Mouse (Mus musculus) spleen, adult 2 months (tissue): Measurements from ENCODE around the gene Ipo4.

Source experiments
- CTCF ChIP-seq: fragments of 200-500 bp; IDR thresholded peaks from 2 replicates; pipeline ENCODE4 v1.5.1; 2011; ENCODE audit warnings: mild to moderate bottlenecking, inconsistent platforms; ENCODE audit not compliant: insufficient read depth, insufficient read length, insufficient replicate concordance; ENCODE audit errors: extremely low read depth
- POLR2A ChIP-seq: fragments of 200-500 bp; IDR thresholded peaks from 2 replicates; pipeline ENCODE4 v1.6.1; 2011; ENCODE audit warnings: low read depth, low read length, inconsistent platforms

DNA sequence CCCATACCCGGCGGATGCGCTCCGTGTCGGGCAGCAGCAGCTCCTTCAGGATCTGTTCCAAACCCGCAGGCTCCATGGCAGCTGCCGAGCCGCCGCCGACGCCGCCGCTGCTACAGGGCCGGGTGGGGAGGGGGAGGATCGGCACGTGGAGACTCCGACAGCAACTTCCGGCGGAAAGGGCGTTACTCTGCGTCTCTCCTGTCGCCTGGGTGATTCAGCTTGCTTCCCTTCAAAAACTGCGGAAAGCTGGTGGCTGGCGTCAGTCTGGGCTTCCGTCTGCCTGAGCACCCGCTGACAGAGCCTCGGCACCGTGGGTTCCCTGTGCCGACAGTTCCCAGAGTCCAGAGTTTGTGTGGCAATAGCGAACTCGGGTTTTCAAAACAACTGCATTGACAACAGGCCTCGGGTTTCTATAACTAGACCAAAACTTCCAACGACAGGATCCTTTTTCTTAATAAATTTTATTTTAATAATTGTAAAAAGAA lies at the start of gene Ipo4:
- TF ChIP-seq CTCF (no peak), POLR2A (no peak; the same call in 1 of the 2 replicates)
